Mouse (Mus musculus): ENCODE results near the gene Mtfmt. TPM values are rescaled to one million over a fixed set of nuclear protein-coding genes. Genes with fewer than 3 reads are reported as not detected.
A peak's percentile ranks its signal among the peaks of the same experiment; 100 is the strongest.

Gene Mtfmt
- 10 to 100 TPM; 11.0 to 16.6 TPM for total RNA-seq (2021)
- polyA plus RNA-seq (2012; rRNA removed), result 6.5 and 7.0 TPM in 2 replicates
- long read RNA-seq, transcript Mtfmt-201 (9 exons, 2,042 nt), result major isoform, 11 of 11 reads
- long read RNA-seq, partial matches to known transcripts, result 0 of 11 reads
- long read RNA-seq, other reads (novel, unspliced or antisense), result 0 of 11 reads

DNA sequence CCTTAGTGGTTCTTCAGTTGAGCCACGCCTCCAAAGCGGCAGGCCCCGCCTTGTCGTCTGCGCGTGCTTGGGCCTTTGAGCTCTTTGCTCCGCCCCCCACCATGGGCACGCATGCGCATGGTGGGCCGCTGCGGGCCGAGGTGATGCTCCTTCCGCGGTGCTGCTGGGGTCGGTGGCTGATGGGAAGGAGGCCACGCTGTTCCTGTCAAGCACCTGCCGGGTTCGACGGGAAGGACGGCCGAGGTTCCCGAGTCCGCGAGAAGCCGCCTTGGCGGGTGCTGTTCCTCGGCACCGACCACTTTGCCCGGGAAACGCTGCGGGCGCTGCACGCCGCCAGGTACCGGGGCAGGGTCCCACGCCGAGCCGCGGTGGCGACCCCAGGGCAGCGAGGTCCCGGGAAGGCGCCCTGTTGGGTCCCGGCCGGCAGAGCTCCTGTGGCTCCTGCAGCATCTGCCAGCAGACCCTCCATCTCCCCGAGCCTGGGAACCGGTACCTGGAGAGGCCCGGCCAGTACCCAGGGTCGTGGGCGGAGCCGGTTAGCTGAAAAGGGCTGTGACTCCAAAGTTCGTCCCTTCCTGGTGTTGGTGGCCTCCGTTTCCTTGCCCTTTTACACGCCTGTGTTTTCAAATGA is at the start of gene Mtfmt:
Mtfmt (plus strand) TSS at position 112 of the 631 bp plus-strand sequence.
- peak; percentile 95 for DNase-seq

- DNase-seq, result no peak
Observed at GRCm38 (mm10) chr9:65386373-65387140, 49.0 kb upstream of the Mtfmt start.

- peak; percentile 21 for DNase-seq
Observed at GRCm38 (mm10) chr9:65390752-65391612, 44.6 kb upstream of the Mtfmt start.

- no peak for DNase-seq
Observed at GRCm38 (mm10) chr9:65391613-65391964, 44.0 kb upstream of the Mtfmt start, which contains the start of gene Kbtbd13. Gene Kbtbd13, minus strand, starts transcription at chr9:65391652.

- peak; percentile 81 for DNase-seq
Observed at GRCm38 (mm10) chr9:65392638-65393364, 42.8 kb upstream of the Mtfmt start.

GRCm38 (mm10) chr9:65393606-65394005 is 42.0 kb upstream of the Mtfmt start:
- no peak for DNase-seq

GRCm38 (mm10) chr9:65394360-65394759 is 41.2 kb upstream of the Mtfmt start:
- no peak for DNase-seq

DNA sequence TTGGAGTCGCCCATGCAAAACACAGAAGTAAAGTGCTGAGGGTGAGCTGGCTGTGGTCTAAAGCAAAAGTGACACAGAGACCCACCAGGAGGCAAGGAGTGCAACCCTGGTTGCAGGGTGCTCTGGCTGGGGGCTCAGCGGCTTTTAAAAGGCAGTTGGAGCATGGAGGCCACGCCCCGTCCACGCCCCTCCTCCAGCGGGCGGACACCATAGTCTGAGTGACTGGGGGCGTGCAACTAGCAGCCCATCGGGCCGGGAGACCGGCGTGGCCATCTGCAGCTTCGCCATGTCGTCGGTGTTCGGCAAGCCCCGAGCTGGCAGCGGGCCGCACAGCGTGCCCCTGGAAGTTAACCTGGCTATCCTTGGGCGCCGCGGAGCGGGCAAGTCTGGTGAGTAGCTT is 37.3 kb upstream of the Mtfmt start, which contains the start of gene Rasl12:
Rasl12 (plus strand) TSS at position 228 of the 400 bp plus-strand sequence.
- peak; percentile 74 for DNase-seq

DNA sequence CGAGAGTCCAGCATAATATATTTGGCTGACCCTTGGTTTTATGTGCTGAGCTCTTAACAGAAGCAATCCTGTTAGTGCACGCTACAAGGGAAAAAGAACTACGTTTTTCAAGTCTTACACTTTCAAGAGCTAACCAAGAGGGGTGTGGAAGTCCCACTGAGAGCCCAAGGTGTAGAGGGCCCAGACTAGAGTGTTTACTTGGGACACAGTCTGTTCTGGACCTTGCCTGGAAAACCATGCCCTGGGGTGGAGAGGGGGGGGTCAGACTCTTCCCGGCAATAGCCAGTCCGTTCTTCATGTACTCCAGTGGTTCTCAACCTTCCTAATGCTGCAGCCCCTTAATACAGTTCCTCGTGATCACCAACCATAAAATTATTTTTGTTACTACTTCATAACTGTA is 35.6 kb upstream of the Mtfmt start:
- no peak for DNase-seq

DNA sequence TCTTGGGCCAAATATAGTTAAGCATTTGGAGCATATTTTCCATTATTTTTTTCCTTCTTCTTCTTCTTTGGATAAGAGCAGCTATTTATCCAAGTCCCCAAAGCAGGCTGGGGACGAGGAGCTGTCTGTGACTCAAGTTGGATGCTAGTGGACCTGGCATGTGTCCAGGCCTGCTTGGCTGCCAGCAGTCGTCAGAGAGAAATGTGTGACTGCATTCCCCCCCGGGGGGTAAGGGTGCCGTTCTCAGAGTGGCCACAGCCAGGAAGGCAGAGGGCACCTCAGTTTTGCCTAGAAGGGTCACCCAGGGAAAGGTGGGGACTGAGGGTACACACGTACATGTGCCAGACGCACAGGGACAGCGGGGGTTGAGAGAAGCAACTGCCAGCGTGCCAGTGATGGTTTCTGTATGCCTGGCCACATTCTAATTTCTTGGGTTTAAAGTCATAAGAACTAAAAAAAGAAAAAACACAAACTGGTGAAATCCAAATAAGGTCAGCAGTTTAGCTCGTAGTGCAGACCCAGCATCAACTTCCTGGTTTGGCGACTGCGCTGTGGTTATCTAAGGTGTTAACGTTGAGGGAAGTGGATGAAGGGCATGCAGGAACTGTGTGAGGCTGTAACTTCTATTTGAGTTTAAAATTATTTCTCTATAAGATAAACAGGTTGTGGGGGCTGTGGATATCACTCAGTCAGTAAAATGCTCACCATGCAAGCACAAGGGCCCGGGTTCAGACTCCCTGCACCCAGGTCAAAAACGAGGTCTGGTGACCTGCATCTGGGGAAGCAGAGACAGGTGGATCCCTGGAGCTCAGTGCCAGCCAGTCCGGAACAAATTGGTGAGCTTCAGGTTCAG is 31.0 kb upstream of the Mtfmt start:
- DNase-seq, result peak; percentile 91

DNA sequence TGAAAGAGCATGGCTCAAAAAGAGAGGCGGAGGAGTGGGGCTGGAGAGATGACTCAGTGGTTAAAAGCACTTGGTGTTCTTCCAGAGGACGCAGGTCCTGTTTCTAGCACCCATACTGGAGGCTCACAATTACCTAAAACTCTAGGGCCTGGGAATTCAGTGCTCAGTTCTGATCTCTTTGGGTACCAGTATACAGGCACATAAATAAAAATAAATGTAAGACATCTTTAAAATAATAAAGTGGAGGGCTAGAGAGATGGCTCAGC is 30.5 kb upstream of the Mtfmt start:
- peak; percentile 35 for DNase-seq

DNA sequence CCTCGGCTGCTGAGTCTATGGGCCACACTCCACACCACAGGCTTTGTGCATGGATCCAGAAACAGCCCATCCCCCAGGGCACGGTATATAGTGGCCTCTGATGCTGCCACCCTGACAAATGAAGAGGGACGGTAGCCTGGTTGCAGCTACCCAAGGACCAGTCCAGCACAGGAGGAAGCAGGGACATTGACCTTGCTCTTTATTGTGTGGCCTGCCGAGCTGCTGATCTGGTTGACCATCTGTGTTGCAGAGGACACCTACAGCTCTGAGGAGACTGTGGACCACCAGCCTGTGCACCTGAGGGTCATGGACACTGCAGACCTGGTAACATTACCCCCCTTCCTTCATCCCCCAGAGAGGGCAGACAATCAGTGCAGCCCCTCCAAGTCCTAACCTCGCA is 28.3 kb upstream of the Mtfmt start:
- DNase-seq, result peak; percentile 27

GRCm38 (mm10) chr9:65407861-65408260 is 27.7 kb upstream of the Mtfmt start:
- peak; percentile 69 for DNase-seq

DNA sequence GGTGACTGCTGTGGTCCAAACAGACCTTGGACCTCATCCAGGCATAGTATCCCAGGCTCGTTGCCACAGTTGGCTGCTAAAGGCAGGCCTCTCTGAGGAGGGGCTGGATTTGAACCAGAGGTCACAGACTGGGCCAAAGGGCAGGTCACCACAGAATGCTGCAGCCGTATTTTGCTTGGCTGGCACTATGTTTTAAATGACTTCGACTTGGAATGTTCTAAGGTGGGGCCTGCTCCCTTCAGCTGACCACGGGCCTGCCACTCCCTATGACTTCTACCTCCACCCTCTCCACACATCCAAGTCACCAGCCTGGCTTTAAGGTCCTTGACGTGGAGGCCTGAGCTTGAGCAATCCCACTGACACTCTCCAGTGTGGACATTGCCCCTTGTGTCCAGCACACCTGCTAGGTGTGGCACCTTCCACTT is 26.7 kb upstream of the Mtfmt start:
- peak; percentile 69 for DNase-seq

- DNase-seq, result no peak
Observed at GRCm38 (mm10) chr9:65410378-65410777, 25.2 kb upstream of the Mtfmt start.

DNA sequence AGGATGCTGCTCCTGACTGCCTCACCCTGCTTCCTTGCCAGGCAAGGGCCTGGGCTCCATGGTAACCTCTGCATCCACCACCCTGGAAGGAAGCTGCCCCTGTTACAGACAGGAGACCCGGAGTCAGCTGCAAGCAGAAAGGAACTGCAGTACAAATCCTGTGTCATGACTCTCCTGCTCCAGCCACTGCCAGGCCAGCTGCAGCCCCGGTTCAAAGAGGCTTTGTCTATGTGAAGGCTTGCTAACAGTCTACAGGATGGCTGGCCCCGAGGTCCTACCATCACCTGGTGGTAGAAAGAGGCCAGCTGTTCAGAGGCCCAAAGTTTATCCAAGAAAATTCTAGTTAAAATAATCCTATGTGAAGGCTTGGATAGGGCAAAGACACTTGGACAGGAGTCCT is 24.3 kb upstream of the Mtfmt start:
- no peak for DNase-seq

DNA sequence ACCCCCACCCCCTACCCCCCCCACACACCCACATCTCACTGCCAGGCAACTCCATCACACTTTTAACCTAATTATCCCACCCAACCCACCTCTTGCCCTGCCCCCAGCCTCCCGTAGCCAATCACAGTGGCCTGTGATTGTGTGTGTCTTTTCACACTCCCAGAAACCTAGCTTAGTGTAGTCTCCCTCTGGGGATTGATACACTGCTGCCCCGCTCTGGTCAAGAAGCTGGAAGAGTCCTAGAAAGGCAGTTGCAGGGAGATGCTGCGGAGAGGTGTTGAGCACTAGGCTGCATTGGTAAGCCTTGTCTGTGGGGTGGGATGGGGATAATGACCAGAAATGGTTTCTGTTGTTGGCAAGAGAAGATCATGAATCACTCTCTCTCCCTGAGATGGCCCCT is 17.8 kb upstream of the Mtfmt start:
- DNase-seq, result no peak

DNA sequence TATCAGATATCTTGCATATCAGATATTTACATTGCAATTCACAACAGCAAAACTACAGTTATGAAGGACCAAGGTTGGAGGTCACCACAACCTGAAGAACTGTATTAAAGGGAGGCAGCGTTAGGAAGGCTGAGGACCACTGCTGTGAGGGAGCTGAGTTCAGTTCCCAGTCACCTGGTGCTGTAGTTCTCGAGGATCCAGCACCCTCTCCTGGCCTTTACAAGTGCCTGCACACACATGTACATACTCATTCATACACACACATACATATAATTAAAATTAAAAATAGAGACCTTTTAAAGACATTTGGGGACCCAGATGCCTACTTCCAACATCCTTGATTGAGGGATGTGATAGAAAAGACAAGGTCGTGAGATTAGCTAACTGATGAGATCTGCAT is 15.9 kb upstream of the Mtfmt start:
- DNase-seq, result no peak

GRCm38 (mm10) chr9:65422760-65423501 is 12.7 kb upstream of the Mtfmt start, which contains the start of gene Slc51b:
Gene Slc51b, minus strand, starts transcription at chr9:65422955.
- DNase-seq, result peak; percentile 69

DNA sequence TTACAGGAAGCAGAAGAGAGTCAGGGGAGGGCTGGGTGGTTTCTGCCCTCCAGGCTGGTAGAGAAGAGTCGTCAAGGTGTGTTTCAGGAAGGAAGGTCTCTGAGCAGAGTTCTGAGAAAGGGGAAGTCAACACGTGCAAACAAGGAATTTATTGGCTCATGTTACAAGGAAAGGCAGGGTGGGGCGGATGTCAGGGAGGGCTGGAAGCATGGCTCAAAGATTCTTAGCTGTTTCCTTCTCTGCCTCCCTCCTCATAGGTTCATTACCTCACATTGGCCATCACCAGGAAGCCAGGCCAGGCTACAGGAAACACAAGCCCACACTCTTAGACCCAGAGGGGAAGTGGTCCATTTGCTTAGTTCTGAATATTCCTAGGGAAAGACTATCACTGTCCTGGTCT is 11.2 kb upstream of the Mtfmt start:
- no peak for DNase-seq

All from adrenal gland, adult 2 months (tissue).